Mouse (Mus musculus) MEL (cell line): ENCODE measurements at regions not wholly inside any gene's neighbourhood (a gene's known extent, or its start where the extent isn't known, plus 50 kb on each side); places are given as distances from the start of the nearest gene placed in this dataset.

Source experiments
- DNase-seq: peaks from one replicate; pipeline ENCODE4 v3.0.0; 2011; ENCODE audit warnings: low read depth, low spot score
- H3K27ac ChIP-seq: 2 replicates; pipeline ENCODE4 v1.5.1; 2012; ENCODE audit warnings: low read depth, mild to moderate bottlenecking, control low read depth, low read length, moderate library complexity; ENCODE audit not compliant: control insufficient read depth
- H3K27me3 ChIP-seq, 2 experiments: fragments of 150-350 bp in 1 of 2; sonication (generic) in 1 of 2; 2 replicates each; pipeline ENCODE4 v1.6.1; 2012; ENCODE audit warnings: low read length in 2 of 2, mild to moderate bottlenecking in 2 of 2, improper control_type of control experiment in 1 of 2, moderate library complexity in 1 of 2; ENCODE audit not compliant: insufficient read depth in 2 of 2, control insufficient read depth in 1 of 2
- H3K36me3 ChIP-seq, 2 experiments: 2 replicates each; pipeline ENCODE4 v1.6.1; 2012 to 2014; ENCODE audit warnings: low read length in 2 of 2, improper control_type of control experiment in 1 of 2, inconsistent platforms in 1 of 2, mild to moderate bottlenecking in 1 of 2; ENCODE audit not compliant: insufficient read depth in 2 of 2, control insufficient read depth in 1 of 2
- H3K4me1 ChIP-seq, 2 experiments: fragments of 150-350 bp in 1 of 2; sonication (generic) in 1 of 2; 2 replicates each; pipeline ENCODE4 v1.6.1; 2012; ENCODE audit warnings: low read length in 2 of 2, improper control_type of control experiment in 1 of 2, mild to moderate bottlenecking in 1 of 2; ENCODE audit not compliant: insufficient read depth in 2 of 2, control insufficient read depth in 1 of 2
- H3K4me3 ChIP-seq, 2 experiments: fragments of 150-350 bp in 1 of 2; sonication (generic) in 1 of 2; 2 replicates each; pipeline ENCODE4 v1.5.1; 2012; ENCODE audit warnings: low read depth in 2 of 2, low read length in 2 of 2, mild to moderate bottlenecking in 2 of 2, moderate library complexity in 2 of 2, control low read depth in 1 of 2, improper control_type of control experiment in 1 of 2; ENCODE audit not compliant: control insufficient read depth in 1 of 2, insufficient read depth in 1 of 2
- H3K79me2 ChIP-seq: 2 replicates; pipeline ENCODE4 v1.6.1; 2012; ENCODE audit warnings: mild to moderate bottlenecking, low read length, moderate library complexity; ENCODE audit not compliant: control insufficient read depth, poor library complexity, insufficient read depth
- H3K9ac ChIP-seq: 2 replicates; pipeline ENCODE4 v1.6.1; 2012; ENCODE audit warnings: low read depth, mild to moderate bottlenecking, control low read depth, low read length, moderate library complexity; ENCODE audit not compliant: control insufficient read depth, poor library complexity, severe bottlenecking
- H3K9me3 ChIP-seq: fragments of 150-350 bp; sonication (generic); replicated peaks from 2 replicates; pipeline ENCODE4 v1.6.1; 2012; ENCODE audit warnings: mild to moderate bottlenecking, low read length, improper control_type of control experiment, moderate library complexity; ENCODE audit not compliant: insufficient read depth
- BHLHE40 ChIP-seq: IDR thresholded peaks from 2 replicates; pipeline ENCODE4 v1.6.1; 2012; ENCODE audit warnings: low read depth, mild to moderate bottlenecking, inconsistent platforms, low read length, improper control_type of control experiment, borderline replicate concordance
- CHD1 ChIP-seq: IDR thresholded peaks from 2 replicates; pipeline ENCODE4 v1.6.1; 2012; ENCODE audit warnings: low read depth, mild to moderate bottlenecking, inconsistent platforms, low read length, improper control_type of control experiment
- CHD2 ChIP-seq: IDR thresholded peaks from 2 replicates; pipeline ENCODE4 v1.6.1; 2011; ENCODE audit warnings: low read length, improper control_type of control experiment
- CTCF ChIP-seq, 3 experiments: IDR thresholded peaks in 2 of 3; conservative IDR thresholded peaks in 1 of 3; 2 replicates each; pipeline ENCODE4 v1.5.1; 2011 to 2012; ENCODE audit warnings: low read length in 3 of 3, low read depth in 2 of 3, mild to moderate bottlenecking in 2 of 3, improper control_type of control experiment in 1 of 3, inconsistent platforms in 1 of 3, mixed read lengths in 1 of 3, moderate library complexity in 1 of 3; ENCODE audit not compliant: control insufficient read depth in 1 of 3, insufficient read depth in 1 of 3, poor library complexity in 1 of 3, severe bottlenecking in 1 of 3
- E2F4 ChIP-seq: IDR thresholded peaks from 2 replicates; pipeline ENCODE4 v1.6.1; 2011; ENCODE audit warnings: low read depth, low read length, improper control_type of control experiment, borderline replicate concordance
- ELF1 ChIP-seq: IDR thresholded peaks from 2 replicates; pipeline ENCODE4 v1.6.1; 2014; ENCODE audit warnings: low read depth, mild to moderate bottlenecking, inconsistent platforms, low read length, improper control_type of control experiment, moderate library complexity
- EP300 ChIP-seq, 2 experiments: IDR thresholded peaks; 2 replicates each; pipeline ENCODE4 v1.6.1; 2011; ENCODE audit warnings: improper control_type of control experiment in 2 of 2, low read length in 2 of 2, low read depth in 1 of 2, mild to moderate bottlenecking in 1 of 2
- GABPA ChIP-seq: IDR thresholded peaks from 2 replicates; pipeline ENCODE4 v1.6.1; 2012; ENCODE audit warnings: low read depth, mild to moderate bottlenecking, inconsistent platforms, low read length, improper control_type of control experiment, moderate library complexity
- GATA1 ChIP-seq: IDR thresholded peaks from 2 replicates; pipeline ENCODE4 v1.6.1; 2011; ENCODE audit warnings: low read depth, low read length, improper control_type of control experiment
- HCFC1 ChIP-seq: IDR thresholded peaks from 2 replicates; pipeline ENCODE4 v1.6.1; 2012; ENCODE audit warnings: low read depth, mild to moderate bottlenecking, inconsistent platforms, low read length, improper control_type of control experiment, moderate library complexity
- JUND ChIP-seq: IDR thresholded peaks from 2 replicates; pipeline ENCODE4 v1.6.1; 2011; ENCODE audit warnings: low read depth, mild to moderate bottlenecking, improper control_type of control experiment, low read length
- KAT2A ChIP-seq: conservative IDR thresholded peaks from 2 replicates; pipeline ENCODE4 v1.6.1; 2012; ENCODE audit warnings: low read depth, low read length, improper control_type of control experiment, inconsistent platforms
- MAFK ChIP-seq: IDR thresholded peaks from 2 replicates; pipeline ENCODE4 v1.6.1; 2011; ENCODE audit warnings: low read depth, mild to moderate bottlenecking, low read length, improper control_type of control experiment, borderline replicate concordance
- MEF2A ChIP-seq: IDR thresholded peaks from 2 replicates; pipeline ENCODE4 v1.6.1; 2014; ENCODE audit warnings: low read depth, mild to moderate bottlenecking, inconsistent platforms, low read length, improper control_type of control experiment; ENCODE audit not compliant: poor library complexity, insufficient replicate concordance, severe bottlenecking; ENCODE audit errors: extremely low read depth
- MXI1 ChIP-seq: IDR thresholded peaks from 2 replicates; pipeline ENCODE4 v1.6.1; 2011; ENCODE audit warnings: mild to moderate bottlenecking, low read depth, low read length, improper control_type of control experiment
- MYC ChIP-seq: IDR thresholded peaks from 2 replicates; pipeline ENCODE4 v1.6.1; 2011; ENCODE audit warnings: low read depth, mild to moderate bottlenecking, low read length, improper control_type of control experiment, moderate library complexity
- NRF1 ChIP-seq: IDR thresholded peaks from 2 replicates; pipeline ENCODE4 v1.6.1; 2014; ENCODE audit warnings: low read depth, mild to moderate bottlenecking, inconsistent platforms, low read length, improper control_type of control experiment, moderate library complexity; ENCODE audit not compliant: poor library complexity, insufficient read depth, severe bottlenecking
- POLR2A ChIP-seq, 2 experiments: IDR thresholded peaks; 2 replicates each; pipeline ENCODE4 v1.6.1; 2011 to 2012; ENCODE audit warnings: low read length in 2 of 2, mild to moderate bottlenecking in 2 of 2, control low read depth in 1 of 2, improper control_type of control experiment in 1 of 2, low read depth in 1 of 2, moderate library complexity in 1 of 2; ENCODE audit not compliant: control insufficient read depth in 1 of 2, insufficient read depth in 1 of 2, poor library complexity in 1 of 2
- POLR2AphosphoS2 ChIP-seq: IDR thresholded peaks from 2 replicates; pipeline ENCODE4 v1.6.1; 2011; ENCODE audit warnings: low read length, improper control_type of control experiment
- RAD21 ChIP-seq: IDR thresholded peaks from 2 replicates; pipeline ENCODE4 v1.6.1; 2011; ENCODE audit warnings: mild to moderate bottlenecking, low read depth, low read length, improper control_type of control experiment
- SMC3 ChIP-seq: IDR thresholded peaks from 2 replicates; pipeline ENCODE4 v1.6.1; 2011; ENCODE audit warnings: low read depth, low read length, improper control_type of control experiment
- TBP ChIP-seq: IDR thresholded peaks from 2 replicates; pipeline ENCODE4 v1.8.0; 2011; ENCODE audit warnings: low read depth, low read length, improper control_type of control experiment
- TCF12 ChIP-seq: IDR thresholded peaks from 2 replicates; pipeline ENCODE4 v1.6.1; 2014; ENCODE audit warnings: low read depth, mild to moderate bottlenecking, inconsistent platforms, low read length, improper control_type of control experiment, moderate library complexity
- USF1 ChIP-seq: IDR thresholded peaks from 2 replicates; pipeline ENCODE4 v1.6.1; 2014; ENCODE audit warnings: low read depth, mild to moderate bottlenecking, inconsistent platforms, low read length, improper control_type of control experiment, moderate library complexity
- USF2 ChIP-seq, 2 experiments: IDR thresholded peaks; 2 replicates each; pipeline ENCODE4 v1.6.1; 2011 to 2012; ENCODE audit warnings: improper control_type of control experiment in 2 of 2, low read length in 2 of 2, borderline replicate concordance in 1 of 2, inconsistent platforms in 1 of 2, low read depth in 1 of 2, mild to moderate bottlenecking in 1 of 2; ENCODE audit not compliant: insufficient read depth in 1 of 2
- ZMIZ1 ChIP-seq: IDR thresholded peaks from 2 replicates; pipeline ENCODE4 v1.6.1; 2012; ENCODE audit warnings: low read depth, mild to moderate bottlenecking, inconsistent platforms, low read length, improper control_type of control experiment, moderate library complexity

DNA sequence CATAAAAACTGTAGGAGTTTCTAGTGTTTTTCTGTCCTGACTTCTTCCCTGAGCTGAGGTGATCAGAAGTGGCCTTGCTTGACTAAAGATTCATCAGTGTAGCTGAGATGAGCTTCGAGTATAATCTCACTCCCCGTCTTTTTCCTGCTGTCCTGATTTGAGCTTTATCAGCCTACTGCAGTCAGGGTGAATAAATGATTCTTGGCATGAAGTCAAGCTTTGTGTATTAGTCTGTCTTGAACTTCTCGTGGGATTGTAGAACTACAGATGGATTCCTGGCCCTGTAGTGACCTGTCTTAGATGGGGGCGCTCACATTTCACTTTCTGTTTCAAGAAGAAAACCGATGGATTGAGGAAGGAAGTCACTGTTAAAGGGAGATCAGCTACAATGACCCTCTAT lies 405.7 kb upstream of the Arglu1 start:
- no peaks in the 10 kb centered on the region for H3K9me3 ChIP-seq

DNA sequence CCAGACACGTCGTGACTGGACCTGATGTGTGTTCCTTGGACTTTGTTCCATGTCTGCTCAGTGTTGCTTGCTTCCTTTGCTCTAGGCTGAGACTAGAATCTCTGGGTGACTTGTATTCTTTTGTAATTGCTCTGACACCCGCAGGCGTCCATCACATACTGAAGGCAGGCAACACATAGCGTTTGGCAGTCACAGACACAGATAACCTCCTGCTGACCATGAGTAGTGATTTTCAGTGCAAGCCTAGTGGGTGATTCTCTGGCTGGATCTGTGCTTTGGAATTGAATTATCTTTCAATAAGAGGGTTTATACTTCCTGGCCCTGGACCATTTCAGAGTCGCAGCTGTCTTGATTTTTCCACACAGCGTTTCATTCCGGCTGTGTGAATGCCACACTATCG lies 403.7 kb upstream of the Arglu1 start:
- H3K9ac ChIP-seq: no peak overlapping the region
- DNase-seq: no peak
- H3K27ac ChIP-seq: no peak overlapping the region
- no peak overlapping the region for H3K4me3 ChIP-seq
- TF ChIP-seq MEF2A: no peak
- no peak for TF ChIP-seq MXI1
- no peak for TF ChIP-seq USF1
- no peak for TF ChIP-seq CTCF (IDR thresholded peaks at IDR 0.05 in 2 of 3, conservative IDR thresholded peaks at IDR 0.05 in 1 of 3; ENCODE audit: control insufficient read depth in 1 of 3, insufficient read depth in 1 of 3, low read depth in 2 of 3, low read length in 3 of 3, poor library complexity in 1 of 3, severe bottlenecking in 1 of 3)
- TF ChIP-seq MAFK: no peak
- TF ChIP-seq TCF12: no peak
- TF ChIP-seq ZMIZ1: no peak
- no peak for TF ChIP-seq GATA1
- no peak for TF ChIP-seq HCFC1
- no peak for TF ChIP-seq GABPA
- no peak for TF ChIP-seq SMC3
- TF ChIP-seq, all 39 proteins: peak for 0
- Histone ChIP-seq H3K27me3 (no peaks in the 10 kb centered on the region), H3K4me1 (no peaks in the 10 kb centered on the region), H3K9me3 (no peaks in the 10 kb centered on the region), H3K36me3 (no peaks in the 10 kb centered on the region), H3K79me2 (no peaks in the 10 kb centered on the region)

More for the DNA sequence above, 405.7 kb upstream of the Arglu1 start:
- no peak overlapping the region for H3K9ac ChIP-seq
- no peaks in the 10 kb centered on the region for H3K36me3 ChIP-seq
- H3K4me1 ChIP-seq: no peaks in the 10 kb centered on the region
- TF ChIP-seq USF2 (IDR thresholded peaks at IDR 0.05; ENCODE audit: borderline replicate concordance in 1 of 2, insufficient read depth in 1 of 2, low read depth in 1 of 2, low read length in 2 of 2) (no peak), JUND (no peak), ELF1 (no peak), BHLHE40 (no peak), E2F4 (no peak), POLR2A (IDR thresholded peaks at IDR 0.05; ENCODE audit: control insufficient read depth in 1 of 2, insufficient read depth in 1 of 2, low read depth in 1 of 2, low read length in 2 of 2, poor library complexity in 1 of 2) (no peak), CHD1 (no peak), NRF1 (no peak), TBP (no peak), KAT2A (no peak), MXI1 (no peak), CHD2 (no peak), RAD21 (no peak), GATA1 (no peak), EP300 (IDR thresholded peaks at IDR 0.05; ENCODE audit: low read depth in 1 of 2, low read length in 2 of 2) (no peak), USF1 (no peak), MYC (no peak), POLR2AphosphoS2 (no peak)
- no peaks in the 10 kb centered on the region for H3K79me2 ChIP-seq
- DNase-seq: peak; percentile 1
- H3K4me3 ChIP-seq: no peak overlapping the region
- no peaks in the 10 kb centered on the region for H3K27me3 ChIP-seq
- no peak overlapping the region for H3K27ac ChIP-seq
